Mouse (Mus musculus): ENCODE measurements around the gene Cdhr5. TPM values are rescaled to one million over a fixed set of nuclear protein-coding genes. Genes with fewer than 3 reads are reported as not detected.

Cdhr5 gene
- polyA plus RNA-seq, 2 experiments: 0.29 to 0.43 TPM

DNA sequence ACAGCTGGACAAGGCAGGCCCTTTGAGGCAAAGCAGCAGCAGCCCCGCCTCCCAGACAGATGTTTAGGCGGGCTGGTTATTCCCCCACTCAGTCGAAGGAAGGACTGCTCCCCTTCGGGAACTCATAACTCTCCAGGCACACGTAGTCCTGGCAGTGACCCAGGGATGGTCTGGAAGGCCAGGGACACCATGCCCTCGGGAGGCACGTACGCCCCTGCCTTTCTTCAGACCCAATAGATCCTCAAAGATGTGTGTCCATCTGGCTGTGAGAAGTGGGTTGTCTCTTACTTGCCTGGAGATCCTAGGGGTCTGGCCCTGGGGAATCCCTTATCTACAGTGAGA, 54.5 kb downstream of the Cdhr5 start:
- H3K4me2 ChIP-seq (replicated peaks; ENCODE audit: low read depth, low read length, severe bottlenecking): peak overlapping the region; percentile 55
- DNase-seq (ENCODE audit: low spot score) (no peak), ATAC-seq (ENCODE audit: low FRiP score, low read depth) (no peak)
- peak overlapping the region; percentile 31; the same call in 1 of the 2 replicates for H3K9ac ChIP-seq (ENCODE audit: low read depth, low read length, severe bottlenecking)
- no peaks in the 10 kb centered on the region for H3K9me3 ChIP-seq (ENCODE audit: control insufficient read depth, low read length)
- peaks cover 18% of the 10 kb centered on the region for H3K4me1 ChIP-seq (ENCODE audit: control insufficient read depth, insufficient read depth, low read length)
- peaks cover 22% of the 10 kb centered on the region for H3K36me3 ChIP-seq (ENCODE audit: control insufficient read depth, insufficient read depth, low read length)
- 0 out of 2 replicates have a peak, but pooled peaks have one; percentile 2 for TF ChIP-seq POLR2A (IDR thresholded peaks at IDR 0.05; ENCODE audit: borderline replicate concordance, extremely low read depth, insufficient read depth, insufficient read length)
- H3K4me3 ChIP-seq (replicated peaks; ENCODE audit: low read length): peak overlapping the region; percentile 65
- H3K27ac ChIP-seq (replicated peaks; ENCODE audit: low read depth, low read length): peak overlapping the region; percentile 84
- H3K27me3 ChIP-seq (ENCODE audit: control insufficient read depth, insufficient read depth, low read length): no peaks in the 10 kb centered on the region
- 4% methylated on average over 8 of the region's 8 CpGs for WGBS

DNA sequence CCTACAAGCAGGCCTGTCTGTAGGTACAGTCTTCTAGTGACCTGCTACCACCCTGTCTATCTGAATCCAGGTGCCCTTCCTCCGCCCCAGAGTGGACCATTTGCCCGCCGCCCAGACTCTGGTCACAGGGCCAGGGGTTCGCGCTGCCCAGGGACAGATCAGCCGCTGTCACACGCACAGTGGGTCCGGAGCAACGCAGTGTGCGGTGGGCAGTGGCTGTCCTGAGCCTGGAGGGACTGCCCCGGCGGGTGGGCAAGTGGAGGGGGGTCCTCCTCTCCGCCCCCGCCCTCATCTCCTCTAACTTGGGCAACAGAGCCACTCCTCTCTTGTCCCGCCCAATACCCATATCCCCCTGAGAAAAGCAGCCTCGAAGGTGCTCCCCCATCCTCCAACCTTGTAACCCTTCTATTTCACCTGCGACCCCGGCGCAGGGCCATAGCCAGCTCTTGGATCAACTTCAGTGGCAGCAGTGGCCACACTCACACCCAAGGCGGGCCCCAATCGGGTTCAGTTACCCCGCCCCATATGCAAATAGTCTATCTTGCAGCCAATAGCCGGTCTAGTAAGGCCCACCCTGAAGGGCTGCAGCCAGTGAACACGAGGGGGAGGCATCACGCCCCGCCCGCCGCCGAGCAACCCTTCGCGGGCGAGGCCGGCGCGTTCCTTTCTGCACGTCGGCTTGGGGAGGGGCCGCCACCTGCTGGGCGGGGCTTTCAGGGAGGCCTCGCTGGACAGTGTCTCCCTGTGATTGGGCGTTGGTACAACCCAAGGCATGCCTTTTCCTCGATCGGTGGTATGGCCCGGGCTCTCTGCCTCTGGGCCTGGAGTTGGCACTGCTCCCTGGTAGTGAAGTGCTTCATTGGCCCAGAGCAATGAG, 55.1 kb downstream of the Cdhr5 start:
- 4% methylated on average over 35 of the region's 44 CpGs for WGBS
- Histone ChIP-seq H3K9ac (ENCODE audit: low read depth, low read length, severe bottlenecking) (peak overlapping the region; percentile 63), H3K27me3 (ENCODE audit: control insufficient read depth, insufficient read depth, low read length) (no peaks in the 10 kb centered on the region), H3K4me1 (ENCODE audit: control insufficient read depth, insufficient read depth, low read length) (peaks cover 21% of the 10 kb centered on the region), H3K36me3 (ENCODE audit: control insufficient read depth, insufficient read depth, low read length) (peaks cover 22% of the 10 kb centered on the region), H3K9me3 (ENCODE audit: control insufficient read depth, low read length) (no peaks in the 10 kb centered on the region), H3K4me2 (replicated peaks; ENCODE audit: low read depth, low read length, severe bottlenecking) (peak overlapping the region; percentile 77), H3K4me3 (replicated peaks; ENCODE audit: low read length) (peak overlapping the region; percentile 65), H3K27ac (replicated peaks; ENCODE audit: low read depth, low read length) (peak overlapping the region; percentile 84)
- peak; percentile 42; the same call in 1 of the 2 replicates for TF ChIP-seq POLR2A (IDR thresholded peaks at IDR 0.05; ENCODE audit: borderline replicate concordance, extremely low read depth, insufficient read depth, insufficient read length)
- ATAC-seq (ENCODE audit: low FRiP score, low read depth): peak; percentile 97
- peak; percentile 98 for DNase-seq (ENCODE audit: low spot score)

DNA sequence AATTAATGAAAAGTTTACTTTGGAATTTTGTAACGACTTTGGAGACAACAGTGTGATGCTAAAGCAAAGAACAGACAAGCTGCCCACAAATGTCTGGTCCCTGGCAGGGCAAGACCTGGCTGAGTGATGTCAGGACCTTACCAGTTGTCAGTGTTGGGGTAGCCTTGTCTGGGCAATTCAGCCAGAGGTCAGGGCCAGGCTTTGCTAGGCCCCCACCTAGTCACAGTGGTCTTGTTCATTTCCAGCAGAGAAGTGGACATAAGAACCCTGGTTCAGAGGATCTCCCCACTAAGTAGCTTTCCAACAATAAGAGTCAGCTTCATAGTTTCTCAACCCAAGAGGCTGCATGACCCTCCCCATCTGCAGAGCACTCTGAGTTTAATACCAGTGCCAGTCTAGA, 56.2 kb downstream of the Cdhr5 start:
- 87% methylated on average over 1 of the region's 1 CpGs for WGBS
- H3K27ac ChIP-seq (replicated peaks; ENCODE audit: low read depth, low read length): no peak overlapping the region
- no peaks in the 10 kb centered on the region for H3K27me3 ChIP-seq (ENCODE audit: control insufficient read depth, insufficient read depth, low read length)
- no peaks in the 10 kb centered on the region for H3K9me3 ChIP-seq (ENCODE audit: control insufficient read depth, low read length)
- peak overlapping the region; percentile 65; the same call in 1 of the 2 replicates for H3K4me3 ChIP-seq (replicated peaks; ENCODE audit: low read length)
- TF ChIP-seq POLR2A (IDR thresholded peaks at IDR 0.05; ENCODE audit: borderline replicate concordance, extremely low read depth, insufficient read depth, insufficient read length): no peak
- peaks cover 23% of the 10 kb centered on the region for H3K4me1 ChIP-seq (ENCODE audit: control insufficient read depth, insufficient read depth, low read length)
- peak overlapping the region; percentile 77 for H3K4me2 ChIP-seq (replicated peaks; ENCODE audit: low read depth, low read length, severe bottlenecking)
- peaks cover 22% of the 10 kb centered on the region for H3K36me3 ChIP-seq (ENCODE audit: control insufficient read depth, insufficient read depth, low read length)
- H3K9ac ChIP-seq (ENCODE audit: low read depth, low read length, severe bottlenecking): no peak overlapping the region; the same call in 1 of the 2 replicates
- no peak for ATAC-seq (ENCODE audit: low FRiP score, low read depth)
- no peak for DNase-seq (ENCODE audit: low spot score)

DNA sequence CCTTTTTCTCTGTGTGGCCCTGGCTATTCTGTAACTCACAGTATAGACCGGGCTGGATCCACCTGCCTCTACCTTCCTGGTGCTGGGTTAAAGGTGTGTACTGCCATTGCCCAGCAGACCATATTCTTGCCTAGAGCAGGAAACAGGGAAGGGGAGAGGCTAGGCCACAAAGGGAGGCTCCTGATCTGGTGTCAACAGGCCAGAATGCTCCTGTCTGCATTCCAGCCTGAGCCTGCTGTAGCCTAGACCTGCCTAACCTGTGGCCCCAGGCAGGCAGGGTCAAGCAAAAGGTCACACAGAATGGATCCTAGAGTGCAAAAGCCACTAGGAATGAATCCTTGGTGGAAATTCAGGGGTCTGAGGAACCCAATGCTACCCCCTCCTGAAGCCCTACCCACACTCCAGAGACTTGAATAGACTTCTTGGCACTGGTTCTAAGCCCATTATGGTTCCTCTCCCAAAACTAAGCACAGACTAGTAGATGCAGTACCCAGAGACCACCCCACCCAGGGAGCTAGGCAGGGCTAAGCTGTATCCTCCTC, 57.0 kb downstream of the Cdhr5 start:
- Histone ChIP-seq H3K27ac (replicated peaks; ENCODE audit: low read depth, low read length) (no peak overlapping the region), H3K4me1 (ENCODE audit: control insufficient read depth, insufficient read depth, low read length) (peaks cover 23% of the 10 kb centered on the region), H3K4me3 (replicated peaks; ENCODE audit: low read length) (no peak overlapping the region), H3K4me2 (replicated peaks; ENCODE audit: low read depth, low read length, severe bottlenecking) (no peak overlapping the region), H3K27me3 (ENCODE audit: control insufficient read depth, insufficient read depth, low read length) (no peaks in the 10 kb centered on the region), H3K9me3 (ENCODE audit: control insufficient read depth, low read length) (no peaks in the 10 kb centered on the region), H3K9ac (ENCODE audit: low read depth, low read length, severe bottlenecking) (no peak overlapping the region), H3K36me3 (ENCODE audit: control insufficient read depth, insufficient read depth, low read length) (peaks cover 22% of the 10 kb centered on the region)
- no peak for DNase-seq (ENCODE audit: low spot score)
- TF ChIP-seq POLR2A (IDR thresholded peaks at IDR 0.05; ENCODE audit: borderline replicate concordance, extremely low read depth, insufficient read depth, insufficient read length): no peak
- ATAC-seq (ENCODE audit: low FRiP score, low read depth): no peak
- WGBS: 88% methylated on average over 1 of the region's 1 CpGs

MicroRNA genes within 50 kb of the gene (microRNA counts, 519-probe panel; counts per million panel counts)
- 3,712 counts per million, percentile 75 among the panel's probes with 10 or more counts for microRNA mmu-miR-210

Small RNAs within 50 kb of the gene (microRNA-seq; reads per million reads assigned to microRNA genes)
- gene Mir210: 809 reads per million, percentile 70 among the genes with 10 or more reads in this experiment

Other genes with a start within 250 kb of the Cdhr5 start
- gene Gm17387, start 247.7 kb downstream of the Cdhr5 start, polyA plus RNA-seq (2012; rRNA removed): not detected in 2 replicates
- gene Gm17387, start 247.7 kb downstream of the Cdhr5 start, polyA plus RNA-seq (2014; fragmentation: Nextera tagmentation; extraction: Ambion mirVana): not detected in 2 replicates
- 46.5 and 53.7 TPM in 2 replicates for gene B4galnt4, start 215.7 kb downstream of the Cdhr5 start, polyA plus RNA-seq (2012; rRNA removed)
- 12.3 and 17.1 TPM in 2 replicates for gene B4galnt4, start 215.7 kb downstream of the Cdhr5 start, polyA plus RNA-seq (2014; fragmentation: Nextera tagmentation; extraction: Ambion mirVana)
- gene Pkp3, start 198.6 kb downstream of the Cdhr5 start, polyA plus RNA-seq (2012; rRNA removed): 37.6 and 38.8 TPM in 2 replicates
- gene Pkp3, start 198.6 kb downstream of the Cdhr5 start, polyA plus RNA-seq (2014; fragmentation: Nextera tagmentation; extraction: Ambion mirVana): 62.4 and 65.9 TPM in 2 replicates
- gene Sigirr, start 176.2 kb downstream of the Cdhr5 start, polyA plus RNA-seq (2012; rRNA removed): 2.5 and 3.1 TPM in 2 replicates
- gene Sigirr, start 176.2 kb downstream of the Cdhr5 start, polyA plus RNA-seq (2014; fragmentation: Nextera tagmentation; extraction: Ambion mirVana): 2.7 and 4.0 TPM in 2 replicates
- 6.3 and 8.0 TPM in 2 replicates for gene Ano9, start 159.0 kb downstream of the Cdhr5 start, polyA plus RNA-seq (2012; rRNA removed)
- 3.6 and 4.3 TPM in 2 replicates for gene Ano9, start 159.0 kb downstream of the Cdhr5 start, polyA plus RNA-seq (2014; fragmentation: Nextera tagmentation; extraction: Ambion mirVana)
- gene Ptdss2, start 154.4 kb downstream of the Cdhr5 start, polyA plus RNA-seq (2012; rRNA removed): 49.2 and 61.0 TPM in 2 replicates
- 67.8 and 68.6 TPM in 2 replicates for gene Ptdss2, start 154.4 kb downstream of the Cdhr5 start, polyA plus RNA-seq (2014; fragmentation: Nextera tagmentation; extraction: Ambion mirVana)
- gene Rnh1, start 103.9 kb downstream of the Cdhr5 start, polyA plus RNA-seq (2012; rRNA removed): 92.3 and 105 TPM in 2 replicates
- gene Rnh1, start 103.9 kb downstream of the Cdhr5 start, polyA plus RNA-seq (2014; fragmentation: Nextera tagmentation; extraction: Ambion mirVana): 190 and 216 TPM in 2 replicates
- 111 and 112 TPM in 2 replicates for gene Hras, start 82.8 kb downstream of the Cdhr5 start, polyA plus RNA-seq (2012; rRNA removed)
- gene Hras, start 82.8 kb downstream of the Cdhr5 start, polyA plus RNA-seq (2014; fragmentation: Nextera tagmentation; extraction: Ambion mirVana): 136 and 143 TPM in 2 replicates
- 14.8 and 17.8 TPM in 2 replicates for gene Lrrc56, start 82.6 kb downstream of the Cdhr5 start, polyA plus RNA-seq (2012; rRNA removed)
- 5.8 and 8.3 TPM in 2 replicates for gene Lrrc56, start 82.6 kb downstream of the Cdhr5 start, polyA plus RNA-seq (2014; fragmentation: Nextera tagmentation; extraction: Ambion mirVana)
- gene Lmntd2, start 62.7 kb downstream of the Cdhr5 start, polyA plus RNA-seq (2012; rRNA removed): 6.6 and 6.9 TPM in 2 replicates
- gene Lmntd2, start 62.7 kb downstream of the Cdhr5 start, polyA plus RNA-seq (2014; fragmentation: Nextera tagmentation; extraction: Ambion mirVana): 0.95 and 1.7 TPM in 2 replicates
- 40.0 and 44.8 TPM in 2 replicates for gene Rassf7, start 60.9 kb downstream of the Cdhr5 start, polyA plus RNA-seq (2012; rRNA removed)
- 30.9 and 31.7 TPM in 2 replicates for gene Rassf7, start 60.9 kb downstream of the Cdhr5 start, polyA plus RNA-seq (2014; fragmentation: Nextera tagmentation; extraction: Ambion mirVana)
- 37.6 and 42.6 TPM in 2 replicates for gene Phrf1, start 48.0 kb downstream of the Cdhr5 start, polyA plus RNA-seq (2012; rRNA removed)
- 65.9 and 72.7 TPM in 2 replicates for gene Phrf1, start 48.0 kb downstream of the Cdhr5 start, polyA plus RNA-seq (2014; fragmentation: Nextera tagmentation; extraction: Ambion mirVana)
- gene Irf7, start 10.3 kb downstream of the Cdhr5 start, polyA plus RNA-seq (2012; rRNA removed): 3.2 and 4.6 TPM in 2 replicates
- gene Irf7, start 10.3 kb downstream of the Cdhr5 start, polyA plus RNA-seq (2014; fragmentation: Nextera tagmentation; extraction: Ambion mirVana): 2.1 TPM in 2 replicates
- 17.5 and 17.6 TPM in 2 replicates for gene Sct, start 2.3 kb upstream of the Cdhr5 start, polyA plus RNA-seq (2012; rRNA removed)
- gene Sct, start 2.3 kb upstream of the Cdhr5 start, polyA plus RNA-seq (2014; fragmentation: Nextera tagmentation; extraction: Ambion mirVana): 14.2 and 17.3 TPM in 2 replicates
- 3.1 and 4.0 TPM in 2 replicates for gene Drd4, start 15.2 kb upstream of the Cdhr5 start, polyA plus RNA-seq (2012; rRNA removed)
- gene Drd4, start 15.2 kb upstream of the Cdhr5 start, polyA plus RNA-seq (2014; fragmentation: Nextera tagmentation; extraction: Ambion mirVana): 1.5 and 2.0 TPM in 2 replicates
- gene Deaf1, start 50.9 kb upstream of the Cdhr5 start, polyA plus RNA-seq (2012; rRNA removed): 47.0 TPM in 2 replicates
- gene Deaf1, start 50.9 kb upstream of the Cdhr5 start, polyA plus RNA-seq (2014; fragmentation: Nextera tagmentation; extraction: Ambion mirVana): 82.6 and 89.1 TPM in 2 replicates
- 55.6 and 59.5 TPM in 2 replicates for gene Tmem80, start 51.0 kb upstream of the Cdhr5 start, polyA plus RNA-seq (2012; rRNA removed)
- 23.4 and 23.6 TPM in 2 replicates for gene Tmem80, start 51.0 kb upstream of the Cdhr5 start, polyA plus RNA-seq (2014; fragmentation: Nextera tagmentation; extraction: Ambion mirVana)
- 20.3 and 22.4 TPM in 2 replicates for gene Eps8l2, start 62.1 kb upstream of the Cdhr5 start, polyA plus RNA-seq (2012; rRNA removed)
- 17.0 and 19.0 TPM in 2 replicates for gene Eps8l2, start 62.1 kb upstream of the Cdhr5 start, polyA plus RNA-seq (2014; fragmentation: Nextera tagmentation; extraction: Ambion mirVana)
- 161 and 188 TPM in 2 replicates for gene Taldo1, start 115.4 kb upstream of the Cdhr5 start, polyA plus RNA-seq (2012; rRNA removed)
- 238 and 243 TPM in 2 replicates for gene Taldo1, start 115.4 kb upstream of the Cdhr5 start, polyA plus RNA-seq (2014; fragmentation: Nextera tagmentation; extraction: Ambion mirVana)
- 92.3 and 108 TPM in 2 replicates for gene Gatd1, start 137.3 kb upstream of the Cdhr5 start, polyA plus RNA-seq (2012; rRNA removed)
- 49.0 and 51.2 TPM in 2 replicates for gene Gatd1, start 137.3 kb upstream of the Cdhr5 start, polyA plus RNA-seq (2014; fragmentation: Nextera tagmentation; extraction: Ambion mirVana)
- gene Cend1, start 152.7 kb upstream of the Cdhr5 start, polyA plus RNA-seq (2012; rRNA removed): 1.8 TPM in 2 replicates
- gene Cend1, start 152.7 kb upstream of the Cdhr5 start, polyA plus RNA-seq (2014; fragmentation: Nextera tagmentation; extraction: Ambion mirVana): 0.66 and 0.75 TPM in 2 replicates
- 75.1 and 104 TPM in 2 replicates for gene Slc25a22, start 161.1 kb upstream of the Cdhr5 start, polyA plus RNA-seq (2012; rRNA removed)
- 22.8 and 32.2 TPM in 2 replicates for gene Slc25a22, start 161.1 kb upstream of the Cdhr5 start, polyA plus RNA-seq (2014; fragmentation: Nextera tagmentation; extraction: Ambion mirVana)
- gene Pidd1, start 167.2 kb upstream of the Cdhr5 start, polyA plus RNA-seq (2012; rRNA removed): 25.0 and 43.0 TPM in 2 replicates
- 6.9 and 8.2 TPM in 2 replicates for gene Pidd1, start 167.2 kb upstream of the Cdhr5 start, polyA plus RNA-seq (2014; fragmentation: Nextera tagmentation; extraction: Ambion mirVana)
- 909 and 1,375 TPM in 2 replicates for gene Rplp2, start 170.6 kb upstream of the Cdhr5 start, polyA plus RNA-seq (2012; rRNA removed)
- gene Rplp2, start 170.6 kb upstream of the Cdhr5 start, polyA plus RNA-seq (2014; fragmentation: Nextera tagmentation; extraction: Ambion mirVana): 1,364 and 1,396 TPM in 2 replicates
- gene Pnpla2, start 178.4 kb upstream of the Cdhr5 start, polyA plus RNA-seq (2012; rRNA removed): 14.8 and 16.4 TPM in 2 replicates
- gene Pnpla2, start 178.4 kb upstream of the Cdhr5 start, polyA plus RNA-seq (2014; fragmentation: Nextera tagmentation; extraction: Ambion mirVana): 14.5 and 14.8 TPM in 2 replicates
- gene Cracr2b, start 184.3 kb upstream of the Cdhr5 start, polyA plus RNA-seq (2012; rRNA removed): 11.9 and 12.1 TPM in 2 replicates
- 8.3 and 8.8 TPM in 2 replicates for gene Cracr2b, start 184.3 kb upstream of the Cdhr5 start, polyA plus RNA-seq (2014; fragmentation: Nextera tagmentation; extraction: Ambion mirVana)
- 100 and 125 TPM in 2 replicates for gene Cd151, start 190.6 kb upstream of the Cdhr5 start, polyA plus RNA-seq (2012; rRNA removed)
- gene Cd151, start 190.6 kb upstream of the Cdhr5 start, polyA plus RNA-seq (2014; fragmentation: Nextera tagmentation; extraction: Ambion mirVana): 44.2 and 44.4 TPM in 2 replicates
- gene Polr2l, start 198.3 kb upstream of the Cdhr5 start, polyA plus RNA-seq (2012; rRNA removed): 27.5 and 32.1 TPM in 2 replicates
- gene Polr2l, start 198.3 kb upstream of the Cdhr5 start, polyA plus RNA-seq (2014; fragmentation: Nextera tagmentation; extraction: Ambion mirVana): 59.4 and 61.0 TPM in 2 replicates
- gene Tspan4, start 198.5 kb upstream of the Cdhr5 start, polyA plus RNA-seq (2012; rRNA removed): 101 and 165 TPM in 2 replicates
- 77.9 and 79.4 TPM in 2 replicates for gene Tspan4, start 198.5 kb upstream of the Cdhr5 start, polyA plus RNA-seq (2014; fragmentation: Nextera tagmentation; extraction: Ambion mirVana)